Mouse (Mus musculus) bone marrow, adult 2 months (tissue): Measurements from ENCODE around the gene Zmiz2.

ENCODE experiments used
- CTCF ChIP-seq: fragments of 200-500 bp; IDR thresholded peaks from 2 replicates; pipeline ENCODE4 v1.5.1; 2011; ENCODE audit warnings: low read length, control low read depth; ENCODE audit not compliant: control insufficient read depth, insufficient read depth
- POLR2A ChIP-seq: fragments of 200-500 bp; IDR thresholded peaks from 2 replicates; pipeline ENCODE4 v1.6.1; 2011; ENCODE audit warnings: low read depth, mild to moderate bottlenecking, control low read depth, low read length, borderline replicate concordance; ENCODE audit not compliant: control insufficient read depth

DNA sequence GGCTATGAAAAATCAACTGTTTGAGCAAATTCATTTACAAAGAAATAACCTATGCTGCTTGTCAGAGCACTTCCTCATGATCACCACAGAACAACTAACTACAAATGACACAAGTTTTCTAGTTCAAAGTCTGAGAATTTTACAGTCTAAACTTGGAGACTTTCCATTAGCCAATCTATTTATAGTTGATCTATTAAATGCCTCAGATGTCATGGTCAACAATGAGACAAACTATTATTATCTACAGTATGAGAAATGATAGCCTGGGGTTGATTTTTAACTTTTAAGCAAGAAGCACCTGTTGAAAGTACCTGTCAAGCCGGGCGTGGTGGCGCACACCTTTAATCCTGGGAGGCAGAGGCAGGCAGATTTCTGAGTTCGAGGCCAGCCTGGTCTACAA, 53.7 kb downstream of the Zmiz2 start:
- TF ChIP-seq CTCF: no peak
- TF ChIP-seq POLR2A: no peak
